Mouse (Mus musculus): Measurements from ENCODE around the gene Esrrg.

- TF ChIP-seq TAL1 (IDR thresholded peaks at IDR 0.05; ENCODE audit: low read length): no peak
- TF ChIP-seq GATA1 (IDR thresholded peaks at IDR 0.05; ENCODE audit: low read length): no peak
These were observed 158.8 kb downstream of the Esrrg start for GRCm38 (mm10) chr1:187767355-187767754.
